Mouse (Mus musculus): Measurements from ENCODE around the gene Pnpla3. TPM values are rescaled to one million over a fixed set of nuclear protein-coding genes. Genes with fewer than 3 reads are reported as not detected.

Gene Pnpla3
- polyA plus RNA-seq, 1 experiment from 2014 or later = 7.0 TPM

- Histone ChIP-seq H3K36me3 (ENCODE audit: control insufficient read depth, insufficient read depth, low read length) (no peaks in the 10 kb centered on the region), H3K9me3 (replicated peaks; ENCODE audit: control insufficient read depth, low read length, poor library complexity, severe bottlenecking) (no peaks in the 10 kb centered on the region), H3K9ac (ENCODE audit: low read depth, low read length) (no peak overlapping the region), H3K27me3 (ENCODE audit: control insufficient read depth, insufficient read depth, low read depth, low read length) (no peaks in the 10 kb centered on the region), H3K4me2 (ENCODE audit: low read length) (no peak overlapping the region), H3K27ac (ENCODE audit: low read length) (no peak overlapping the region), H3K4me1 (ENCODE audit: control insufficient read depth, insufficient read depth, low read length) (peaks cover 13% of the 10 kb centered on the region), H3K4me3 (ENCODE audit: low read depth, low read length) (no peak overlapping the region)
- WGBS = 44% methylated on average over 3 of the region's 3 CpGs
- no peak for ATAC-seq
Observed at GRCm38 (mm10) chr15:84189881-84190280, 22.2 kb downstream of the Pnpla3 start.

DNA sequence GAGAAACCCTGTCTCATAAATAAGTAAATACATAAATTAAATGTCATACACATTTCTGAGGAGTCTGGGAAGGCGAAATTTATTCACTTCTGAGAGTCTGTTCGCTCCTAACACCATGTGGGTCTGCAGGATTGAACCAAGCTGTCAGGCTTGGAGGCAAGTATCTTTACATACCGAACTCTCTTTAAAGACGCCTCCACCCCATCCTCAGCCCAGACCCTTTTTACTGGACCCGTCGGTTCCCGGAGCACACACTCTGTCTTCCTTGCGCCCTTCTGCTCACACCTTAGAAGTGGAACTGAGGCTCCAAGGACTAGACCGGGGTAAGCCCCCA, 24.1 kb downstream of the Pnpla3 start:
- Histone ChIP-seq H3K9ac (ENCODE audit: low read depth, low read length) (peak overlapping the region; percentile 76), H3K9me3 (replicated peaks; ENCODE audit: control insufficient read depth, low read length, poor library complexity, severe bottlenecking) (no peaks in the 10 kb centered on the region), H3K4me1 (ENCODE audit: control insufficient read depth, insufficient read depth, low read length) (peaks cover 13% of the 10 kb centered on the region), H3K27ac (ENCODE audit: low read length) (peak overlapping the region; percentile 81), H3K36me3 (ENCODE audit: control insufficient read depth, insufficient read depth, low read length) (no peaks in the 10 kb centered on the region), H3K4me3 (ENCODE audit: low read depth, low read length) (peak overlapping the region; percentile 76), H3K4me2 (ENCODE audit: low read length) (peak overlapping the region; percentile 72), H3K27me3 (ENCODE audit: control insufficient read depth, insufficient read depth, low read depth, low read length) (no peaks in the 10 kb centered on the region)
- no peak; the same call in 1 of the 2 replicates for ATAC-seq
- WGBS = 3% methylated on average over 9 of the region's 9 CpGs

- Histone ChIP-seq H3K4me3 (ENCODE audit: low read depth, low read length) (peak within 1 kb of the TSS; percentile 76), H3K9ac (ENCODE audit: low read depth, low read length) (peak within 1 kb of the TSS; percentile 76), H3K9me3 (replicated peaks; ENCODE audit: control insufficient read depth, low read length, poor library complexity, severe bottlenecking) (no peaks in the 10 kb centered on the region), H3K36me3 (ENCODE audit: control insufficient read depth, insufficient read depth, low read length) (0 out of 2 replicates have a peak, but pooled peaks cover 3% of the 10 kb centered on the region), H3K27ac (ENCODE audit: low read length) (peak within 1 kb of the TSS; percentile 81), H3K4me1 (ENCODE audit: control insufficient read depth, insufficient read depth, low read length) (peaks cover 13% of the 10 kb centered on the region), H3K4me2 (ENCODE audit: low read length) (peak within 1 kb of the TSS; percentile 72), H3K27me3 (ENCODE audit: control insufficient read depth, insufficient read depth, low read depth, low read length) (no peaks in the 10 kb centered on the region)
- peak; percentile 98 for ATAC-seq
- 4% methylated on average over 48 of the region's 48 CpGs for WGBS
Observed at GRCm38 (mm10) chr15:84192058-84192791, 24.6 kb downstream of the Pnpla3 start, which contains the start of gene Samm50. TSS of gene Samm50 (plus strand) at chr15:84192241.

GRCm38 (mm10) chr15:84196486-84197165, 29.0 kb downstream of the Pnpla3 start:
- Histone ChIP-seq H3K27me3 (ENCODE audit: control insufficient read depth, insufficient read depth, low read depth, low read length) (no peaks in the 10 kb centered on the region), H3K4me3 (ENCODE audit: low read depth, low read length) (no peak overlapping the region), H3K9me3 (replicated peaks; ENCODE audit: control insufficient read depth, low read length, poor library complexity, severe bottlenecking) (no peaks in the 10 kb centered on the region), H3K9ac (ENCODE audit: low read depth, low read length) (no peak overlapping the region), H3K36me3 (ENCODE audit: control insufficient read depth, insufficient read depth, low read length) (peaks cover 42% of the 10 kb centered on the region), H3K4me1 (ENCODE audit: control insufficient read depth, insufficient read depth, low read length) (peaks cover 10% of the 10 kb centered on the region), H3K4me2 (ENCODE audit: low read length) (no peak overlapping the region), H3K27ac (ENCODE audit: low read length) (no peak overlapping the region)
- WGBS = 88% methylated on average over 8 of the region's 8 CpGs
- ATAC-seq = no peak

DNA sequence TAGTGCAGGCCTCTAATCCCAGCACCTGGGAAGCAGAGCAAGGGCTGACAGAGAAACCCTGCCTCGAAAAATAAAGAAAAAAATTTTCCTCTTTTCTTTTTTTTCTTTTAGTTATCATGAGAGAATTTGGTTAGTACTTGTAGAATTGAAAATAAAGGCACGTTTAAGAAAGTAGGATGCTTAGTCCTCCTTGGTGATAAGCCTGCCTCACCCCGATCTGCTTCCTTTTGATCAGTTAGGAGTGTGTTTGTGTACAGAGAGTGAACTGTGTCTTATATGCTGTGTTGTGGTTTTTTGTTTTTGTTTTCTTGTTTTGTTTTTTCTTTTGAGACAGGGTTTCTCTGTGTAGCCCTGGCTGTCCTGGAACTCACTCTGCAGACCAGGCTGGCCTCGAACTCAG, 39.7 kb downstream of the Pnpla3 start:
- ATAC-seq = no peak
- no peak overlapping the region for H3K27ac ChIP-seq (ENCODE audit: low read length)
- 97% methylated on average over 4 of the region's 4 CpGs for WGBS
- H3K4me1 ChIP-seq (ENCODE audit: control insufficient read depth, insufficient read depth, low read length) = no peaks in the 10 kb centered on the region
- no peaks in the 10 kb centered on the region for H3K27me3 ChIP-seq (ENCODE audit: control insufficient read depth, insufficient read depth, low read depth, low read length)
- H3K4me3 ChIP-seq (ENCODE audit: low read depth, low read length) = no peak overlapping the region
- H3K4me2 ChIP-seq (ENCODE audit: low read length) = no peak overlapping the region
- H3K36me3 ChIP-seq (ENCODE audit: control insufficient read depth, insufficient read depth, low read length) = peaks cover 44% of the 10 kb centered on the region
- H3K9me3 ChIP-seq (replicated peaks; ENCODE audit: control insufficient read depth, low read length, poor library complexity, severe bottlenecking) = no peaks in the 10 kb centered on the region
- H3K9ac ChIP-seq (ENCODE audit: low read depth, low read length) = no peak overlapping the region

GRCm38 (mm10) chr15:84209517-84210412, 42.1 kb downstream of the Pnpla3 start:
- ATAC-seq = no peak
- Histone ChIP-seq H3K4me2 (ENCODE audit: low read length) (no peak overlapping the region), H3K9ac (ENCODE audit: low read depth, low read length) (no peak overlapping the region), H3K36me3 (ENCODE audit: control insufficient read depth, insufficient read depth, low read length) (peaks cover 32% of the 10 kb centered on the region), H3K27ac (ENCODE audit: low read length) (no peak overlapping the region), H3K9me3 (replicated peaks; ENCODE audit: control insufficient read depth, low read length, poor library complexity, severe bottlenecking) (no peaks in the 10 kb centered on the region), H3K27me3 (ENCODE audit: control insufficient read depth, insufficient read depth, low read depth, low read length) (no peaks in the 10 kb centered on the region), H3K4me3 (ENCODE audit: low read depth, low read length) (no peak overlapping the region), H3K4me1 (ENCODE audit: control insufficient read depth, insufficient read depth, low read length) (peaks cover 4% of the 10 kb centered on the region; the same call in 1 of the 2 replicates)
- 83% methylated on average over 11 of the region's 11 CpGs for WGBS

- no peak for ATAC-seq
- Histone ChIP-seq H3K4me1 (ENCODE audit: control insufficient read depth, insufficient read depth, low read length) (peaks cover 4% of the 10 kb centered on the region; the same call in 1 of the 2 replicates), H3K27me3 (ENCODE audit: control insufficient read depth, insufficient read depth, low read depth, low read length) (no peaks in the 10 kb centered on the region), H3K27ac (ENCODE audit: low read length) (no peak overlapping the region), H3K9ac (ENCODE audit: low read depth, low read length) (no peak overlapping the region), H3K36me3 (ENCODE audit: control insufficient read depth, insufficient read depth, low read length) (peaks cover 32% of the 10 kb centered on the region), H3K9me3 (replicated peaks; ENCODE audit: control insufficient read depth, low read length, poor library complexity, severe bottlenecking) (no peaks in the 10 kb centered on the region), H3K4me2 (ENCODE audit: low read length) (no peak overlapping the region), H3K4me3 (ENCODE audit: low read depth, low read length) (no peak overlapping the region)
- 97% methylated on average over 13 of the region's 13 CpGs for WGBS
Observed at GRCm38 (mm10) chr15:84210461-84210860, 42.8 kb downstream of the Pnpla3 start.

DNA sequence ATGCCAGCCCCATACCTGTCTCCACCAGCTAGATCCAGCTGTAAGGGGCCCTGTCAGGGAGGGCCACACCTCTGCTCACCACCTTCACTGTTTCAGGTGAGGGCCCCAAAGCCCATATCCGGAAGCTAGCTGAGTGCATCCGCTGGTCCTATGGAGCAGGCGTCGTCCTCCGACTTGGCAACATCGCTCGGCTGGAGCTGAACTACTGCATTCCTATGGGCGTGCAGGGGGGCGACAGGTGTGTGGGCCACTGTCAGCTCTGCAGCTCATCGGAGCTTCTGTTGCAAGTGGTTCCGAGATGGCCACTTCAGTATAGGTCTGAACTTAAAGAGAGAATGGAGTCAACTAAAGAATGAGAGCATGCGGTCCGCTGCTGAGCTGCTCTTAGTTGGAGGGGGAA, 43.3 kb downstream of the Pnpla3 start:
- Histone ChIP-seq H3K27ac (ENCODE audit: low read length) (no peak overlapping the region), H3K4me3 (ENCODE audit: low read depth, low read length) (no peak overlapping the region), H3K27me3 (ENCODE audit: control insufficient read depth, insufficient read depth, low read depth, low read length) (no peaks in the 10 kb centered on the region), H3K4me1 (ENCODE audit: control insufficient read depth, insufficient read depth, low read length) (peaks cover 4% of the 10 kb centered on the region; the same call in 1 of the 2 replicates), H3K9ac (ENCODE audit: low read depth, low read length) (no peak overlapping the region), H3K4me2 (ENCODE audit: low read length) (no peak overlapping the region), H3K36me3 (ENCODE audit: control insufficient read depth, insufficient read depth, low read length) (peaks cover 28% of the 10 kb centered on the region), H3K9me3 (replicated peaks; ENCODE audit: control insufficient read depth, low read length, poor library complexity, severe bottlenecking) (no peaks in the 10 kb centered on the region)
- WGBS = 93% methylated on average over 13 of the region's 13 CpGs
- no peak for ATAC-seq

All from midbrain, embryonic 16.5 days (tissue).